Mouse (Mus musculus) T-cell, adult 2 months (primary cell): ENCODE measurements at regions not wholly inside any gene's neighbourhood (a gene's known extent, or its start where the extent isn't known, plus 50 kb on each side); places are given as distances from the start of the nearest gene placed in this dataset.
"Not testable (repeated sequence)": the region's sequence is repeated elsewhere in the genome, so short reads cannot be mapped to it uniquely, and the experiment has no call there.

Source experiments
- DNase-seq: peaks from one replicate; pipeline ENCODE4 v3.0.0; 2022; ENCODE audit warnings: low spot score

DNA sequence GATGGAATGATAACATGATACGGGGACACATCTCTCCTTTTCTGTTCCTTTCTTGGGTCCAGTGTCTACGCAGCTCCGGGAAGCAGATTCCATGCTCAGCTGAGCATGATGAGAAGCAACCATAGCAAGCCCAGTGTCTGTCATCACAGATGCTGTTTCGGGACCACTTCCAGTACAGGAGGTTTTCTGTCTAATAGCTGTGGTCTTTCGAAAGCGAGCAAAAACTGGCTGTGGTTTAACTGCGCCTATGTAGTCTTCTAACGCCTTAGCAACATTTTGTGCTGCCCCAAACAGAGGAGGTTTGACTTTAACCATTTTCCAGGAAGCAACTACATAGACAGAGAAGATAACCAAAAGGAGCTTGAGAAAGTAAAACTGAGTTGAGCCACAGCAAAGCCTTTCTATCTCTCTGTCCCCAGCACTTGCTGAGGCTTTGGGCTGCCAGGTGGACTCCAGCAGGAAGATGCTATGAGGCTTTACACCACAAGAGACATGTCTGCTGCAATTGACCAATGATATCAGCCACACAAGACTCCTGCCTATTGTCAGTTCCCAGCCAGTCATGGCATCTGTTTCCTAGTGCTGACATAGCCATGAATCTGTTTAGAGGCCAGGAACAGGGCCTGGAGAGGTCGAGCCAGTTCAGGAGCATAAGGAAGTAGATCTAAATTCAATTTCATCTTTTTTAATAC is 95.1 kb downstream of the Stard3nl start:
- not testable (repeated sequence) for DNase-seq

DNA sequence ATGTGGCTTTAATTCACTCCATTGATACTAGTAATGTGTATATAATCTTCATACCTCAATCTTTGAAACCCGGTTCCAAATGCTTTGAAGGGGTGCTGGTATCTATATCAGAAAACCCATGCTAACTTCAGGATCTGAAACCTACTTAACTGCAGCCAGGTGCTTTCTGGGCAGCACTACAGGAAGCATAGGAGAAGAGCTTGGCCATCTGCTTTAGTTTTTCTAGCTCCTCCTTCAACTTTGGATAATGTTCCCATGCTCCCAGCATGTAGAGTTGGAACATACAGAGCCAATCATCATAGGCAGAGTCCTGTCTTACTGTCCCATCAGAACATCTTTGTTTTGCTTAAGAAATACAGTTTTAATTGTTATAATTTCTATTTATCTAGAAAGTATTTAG is 99.3 kb downstream of the Stard3nl start:
- DNase-seq: no peak

GRCm38 (mm10) chr13:19293041-19293440 is 102.6 kb downstream of the Stard3nl start:
- no peak for DNase-seq

DNA sequence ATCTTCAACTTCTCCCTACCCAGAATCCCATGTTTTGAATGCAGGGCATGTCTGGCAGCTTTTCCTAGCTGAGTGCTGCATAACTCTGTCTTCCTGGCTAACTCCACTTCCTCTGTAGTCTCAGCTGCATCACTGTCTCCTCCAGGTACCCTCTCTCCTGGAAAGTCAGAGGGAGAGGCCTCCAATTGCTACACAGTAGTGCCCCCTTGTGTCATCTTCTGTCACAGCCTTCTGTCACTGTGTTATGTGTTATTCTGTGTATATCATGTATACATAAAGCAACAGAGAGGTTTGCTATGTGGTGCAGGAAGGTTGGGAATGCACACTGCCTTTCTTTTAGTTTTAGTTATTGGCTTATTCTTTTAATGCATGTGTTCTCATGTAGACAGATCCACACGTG is 112.4 kb downstream of the Stard3nl start:
- no peak for DNase-seq

DNA sequence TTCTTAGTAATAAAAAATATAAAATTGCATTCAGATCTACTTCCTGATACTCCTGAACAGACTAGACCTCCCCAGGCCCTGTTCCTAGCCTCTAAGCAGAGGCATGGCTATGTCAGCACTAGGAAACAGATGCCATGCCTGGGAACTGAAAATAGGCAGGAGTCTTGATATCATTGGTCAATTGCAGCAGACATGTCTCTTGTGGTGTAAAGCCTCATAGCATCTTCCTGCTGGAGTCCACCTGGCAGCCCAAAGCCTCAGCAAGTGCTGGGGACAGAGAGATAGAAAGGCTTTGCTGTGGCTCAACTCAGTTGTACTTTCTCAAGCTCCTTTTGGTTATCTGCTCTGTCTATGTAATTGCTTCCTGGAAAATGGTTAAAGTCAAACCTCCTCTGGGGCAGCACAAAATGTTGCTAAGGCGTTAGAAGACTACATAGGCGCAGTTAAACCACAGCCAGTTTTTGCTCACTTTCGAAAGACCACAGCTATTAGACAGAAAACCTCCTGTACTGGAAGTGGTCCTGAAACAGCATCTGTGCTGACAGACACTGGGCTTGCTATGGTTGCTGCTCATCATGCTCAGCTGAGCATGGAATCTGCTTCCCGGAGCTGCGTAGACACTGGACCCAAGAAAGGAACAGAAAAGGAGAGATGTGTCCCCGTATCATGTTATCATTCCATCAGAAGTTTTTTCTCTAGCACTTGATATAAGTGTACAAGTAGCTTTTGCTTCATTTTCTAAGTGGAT is 122.9 kb downstream of the Stard3nl start:
- not testable (repeated sequence) for DNase-seq

GRCm38 (mm10) chr13:19264996-19265395 is 130.6 kb downstream of the Stard3nl start:
- not testable (repeated sequence) for DNase-seq

GRCm38 (mm10) chr13:19246558-19246957 is 149.0 kb downstream of the Stard3nl start:
- not testable (repeated sequence) for DNase-seq

DNA sequence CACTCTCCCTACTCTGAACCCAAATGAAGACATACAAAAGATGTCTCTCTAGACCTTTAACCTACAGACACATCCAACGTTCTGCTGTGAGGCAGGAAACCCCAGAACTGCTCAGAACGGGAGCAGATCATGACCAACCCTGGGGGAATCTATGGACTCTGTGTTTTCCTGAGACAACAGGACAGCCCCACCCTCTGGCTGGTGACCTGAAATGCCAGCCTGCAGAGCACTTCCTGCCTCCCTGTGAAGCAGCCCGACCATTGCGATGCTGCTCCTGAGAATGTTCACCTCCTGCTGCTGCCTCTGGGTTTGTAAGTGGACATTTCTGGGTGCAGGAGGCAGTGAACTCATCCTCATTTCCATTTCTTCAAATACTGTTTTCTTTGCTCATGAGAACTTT is 153.0 kb downstream of the Stard3nl start:
- peak; percentile 13 for DNase-seq

DNA sequence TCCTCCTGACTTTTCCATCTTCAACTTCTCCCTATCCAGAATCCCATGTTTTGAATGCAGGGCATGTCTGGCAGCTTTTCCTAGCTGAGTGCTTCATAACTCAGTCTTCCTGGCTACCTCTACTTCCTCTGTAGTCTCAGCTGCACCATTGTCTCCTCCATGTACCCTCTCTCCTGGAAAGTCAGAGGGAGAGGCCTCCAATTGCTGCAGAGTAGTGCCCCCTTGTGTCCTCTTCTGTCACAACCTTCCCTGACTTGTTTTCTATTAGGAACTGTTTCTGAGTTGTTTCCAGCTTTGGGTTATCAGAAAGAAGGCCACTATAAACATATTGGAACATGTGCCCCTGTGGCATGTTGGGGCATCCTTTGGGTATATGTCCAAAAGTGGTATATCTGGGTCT is 159.3 kb downstream of the Stard3nl start:
- peak; percentile 7 for DNase-seq

DNA sequence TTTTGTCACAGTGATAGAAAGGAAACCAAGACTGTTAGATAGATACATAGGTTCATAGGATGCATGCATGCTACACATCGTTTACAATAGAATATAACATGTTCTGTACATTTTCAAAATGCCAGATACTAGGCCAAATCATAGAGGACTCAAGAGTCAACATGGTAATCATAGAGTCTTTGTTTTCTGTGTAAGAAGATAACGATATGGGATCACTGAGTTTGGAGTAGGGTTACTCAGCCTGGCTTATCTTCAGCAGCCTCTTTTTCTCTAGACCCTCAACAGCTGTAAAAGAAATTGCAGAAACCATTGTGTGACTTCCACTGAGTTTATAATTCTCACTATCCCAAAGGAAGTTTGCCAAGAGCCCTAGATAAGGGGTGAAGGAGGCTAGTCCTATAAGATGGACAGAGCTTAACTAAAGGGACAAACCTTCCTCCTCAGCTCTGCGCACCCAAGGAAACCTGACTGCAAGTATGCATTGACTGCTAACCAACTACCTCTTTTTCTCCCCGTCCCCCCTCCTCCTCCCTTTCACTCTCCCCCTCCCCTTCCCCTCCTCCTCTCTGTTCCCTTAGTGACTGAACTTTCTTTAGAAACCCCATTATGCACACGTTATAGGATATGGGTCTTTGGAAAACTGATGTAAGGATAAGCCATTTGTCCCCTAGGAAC is 160.8 kb downstream of the Stard3nl start:
- DNase-seq: no peak

DNA sequence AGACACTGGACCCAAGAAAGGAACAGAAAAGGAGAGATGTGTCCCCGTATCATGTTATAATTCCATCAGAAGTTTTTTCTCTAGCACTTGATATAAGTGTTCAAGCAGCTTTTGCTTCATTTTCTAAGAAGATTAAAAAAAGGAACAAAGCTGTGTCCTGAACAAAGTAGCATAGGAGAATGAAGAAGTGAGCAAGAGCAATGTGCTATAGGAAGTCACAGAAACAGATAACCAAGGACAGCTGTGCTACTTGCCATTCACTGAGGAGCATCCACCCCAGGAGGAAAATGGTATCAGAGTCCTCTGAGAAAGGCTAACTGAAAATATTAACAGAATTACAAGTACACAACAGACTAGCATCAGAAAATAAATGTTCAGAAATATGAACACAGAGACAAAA is 175.6 kb downstream of the Stard3nl start:
- not testable (repeated sequence) for DNase-seq

GRCm38 (mm10) chr13:19219383-19219991 is 176.1 kb downstream of the Stard3nl start:
- DNase-seq: not testable (repeated sequence)

- no peak for DNase-seq
Measured at GRCm38 (mm10) chr13:19204669-19205068, 190.9 kb downstream of the Stard3nl start.

GRCm38 (mm10) chr13:19202320-19202719 is 193.3 kb downstream of the Stard3nl start:
- DNase-seq: not testable (repeated sequence)
